Mouse (Mus musculus) kidney, adult 11 months (tissue): Measurements from ENCODE around the gene Olfr1195.
"Not testable (repeated sequence)": the region's sequence is repeated elsewhere in the genome, so short reads cannot be mapped to it uniquely, and the experiment has no call there.

Experiments
- DNase-seq: peaks from one replicate; pipeline ENCODE4 v3.0.0; 2022

The Olfr1195 gene

DNA sequence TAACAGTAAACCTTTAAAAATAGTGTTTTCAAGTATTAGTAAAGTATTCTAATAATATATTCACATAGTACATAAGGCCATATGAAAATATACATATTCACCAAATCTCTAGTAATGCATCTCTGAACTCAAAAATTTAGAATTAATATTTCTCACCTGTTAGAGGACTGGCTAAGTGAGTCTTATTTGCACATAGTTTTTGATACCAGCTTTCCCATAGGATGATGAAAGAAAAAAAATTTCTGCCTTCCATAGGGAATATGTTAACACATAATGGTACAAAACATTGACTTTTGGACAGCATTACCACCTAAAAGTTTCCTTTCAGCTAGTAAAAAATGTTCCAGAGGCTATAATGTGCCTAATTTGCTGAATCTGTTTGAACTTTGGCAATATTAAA is at the start of gene Olfr1195:
Olfr1195 (minus strand) TSS at position 101 of the 400 bp plus-strand sequence.
- DNase-seq, result no peak

- no peak for DNase-seq
These were observed 43.3 kb upstream of the Olfr1195 start, which contains the start of gene Olfr1197 for GRCm38 (mm10) chr2:88732266-88732665. Gene Olfr1197 (minus strand): TSS chr2:88732366.

GRCm38 (mm10) chr2:88704497-88704896 is 15.5 kb upstream of the Olfr1195 start, which contains the start of gene Olfr1196:
Gene Olfr1196 (minus strand): TSS chr2:88704597.
- DNase-seq, result no peak

- not testable (repeated sequence) for DNase-seq
These were observed 13.7 kb downstream of the Olfr1195 start, which contains the start of gene Olfr1193 for GRCm38 (mm10) chr2:88675328-88675727. Gene Olfr1193 (plus strand): TSS chr2:88675628.

- no peak for DNase-seq
These were observed 40.8 kb downstream of the Olfr1195 start, which contains the start of gene Olfr1192-ps1 for GRCm38 (mm10) chr2:88648209-88648608. Gene Olfr1192-ps1 (plus strand): TSS chr2:88648509.

DNA sequence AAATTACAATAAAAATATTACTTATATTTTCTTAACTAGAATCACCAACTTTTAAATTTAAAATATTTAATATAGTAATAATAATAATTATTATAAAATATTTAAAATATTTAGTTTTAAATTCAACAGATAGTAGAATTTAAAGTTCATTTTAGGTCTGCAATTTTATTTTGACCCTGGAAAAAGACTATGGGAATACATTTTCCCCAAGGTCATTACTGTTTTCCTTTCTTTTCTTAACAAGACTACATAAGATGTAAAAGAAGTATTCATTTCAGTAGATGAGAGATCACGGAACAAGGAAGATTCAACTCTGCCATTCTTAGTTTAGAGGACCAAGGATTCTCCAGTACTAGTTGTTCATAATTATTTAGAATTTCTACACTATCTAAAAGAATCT is 48.7 kb downstream of the Olfr1195 start, which contains the start of gene Olfr1191-ps1:
Olfr1191-ps1 (plus strand) TSS at position 301 of the 400 bp plus-strand sequence.
- not testable (repeated sequence) for DNase-seq
